Mouse (Mus musculus) G1E-ER4 (cell line): ENCODE results near the gene Pik3r1. TPM values are rescaled to one million over a fixed set of nuclear protein-coding genes. Genes with fewer than 3 reads are reported as not detected.

Experiments
- GATA1 ChIP-seq: IDR thresholded peaks from one replicate; pipeline ENCODE4 v1.8.0; 2012; ENCODE audit warnings: low read length, inconsistent platforms
- polyA plus RNA-seq: library from polyadenylated mRNA; stranded (reverse); fragments of >175 nt; gene quantifications from 2 replicates; pipeline ENCODE4 v1.2.3, GENCODE M21; 2012

Pik3r1 gene
- polyA plus RNA-seq, 1 experiment: 10.1 TPM

DNA sequence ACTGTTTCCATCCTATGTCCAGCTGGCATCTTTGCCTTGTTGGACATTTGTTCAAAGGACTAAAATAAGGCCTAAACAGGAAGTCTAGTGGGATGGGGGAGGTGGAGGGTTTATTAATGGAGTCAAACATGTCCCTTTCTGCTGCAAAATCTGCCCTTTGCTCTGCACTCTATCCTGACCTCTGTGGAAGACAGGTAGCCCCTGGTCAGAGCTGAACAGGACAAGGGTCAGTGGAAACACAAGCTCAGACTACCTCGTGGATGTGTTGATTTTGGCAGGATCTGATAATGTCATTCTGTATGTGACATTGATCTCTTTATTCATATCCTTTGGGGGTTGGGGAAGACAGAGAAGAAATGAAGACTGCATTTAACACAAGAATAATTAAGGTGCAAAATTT, 132.2 kb downstream of the Pik3r1 start:
- no peak for TF ChIP-seq GATA1

DNA sequence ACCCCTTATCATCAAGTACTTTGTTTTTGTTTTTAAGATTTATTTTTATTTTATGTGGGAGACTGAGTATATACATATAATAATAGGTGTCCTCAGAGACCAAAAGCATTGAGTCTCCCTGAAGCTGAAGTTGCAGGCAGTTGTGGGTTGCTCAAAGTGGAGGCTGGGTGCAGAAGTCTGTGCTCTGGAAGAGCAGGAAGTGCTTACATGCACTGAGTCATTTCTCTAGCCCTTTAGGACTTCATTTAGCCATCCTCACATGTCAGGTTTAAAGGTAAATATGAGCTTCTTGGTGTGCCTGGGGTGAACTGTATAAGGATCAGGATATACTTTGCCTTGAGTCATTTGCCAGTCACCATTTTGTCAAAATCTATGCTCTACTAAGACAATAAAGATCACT, 133.6 kb downstream of the Pik3r1 start:
- no peak for TF ChIP-seq GATA1

DNA sequence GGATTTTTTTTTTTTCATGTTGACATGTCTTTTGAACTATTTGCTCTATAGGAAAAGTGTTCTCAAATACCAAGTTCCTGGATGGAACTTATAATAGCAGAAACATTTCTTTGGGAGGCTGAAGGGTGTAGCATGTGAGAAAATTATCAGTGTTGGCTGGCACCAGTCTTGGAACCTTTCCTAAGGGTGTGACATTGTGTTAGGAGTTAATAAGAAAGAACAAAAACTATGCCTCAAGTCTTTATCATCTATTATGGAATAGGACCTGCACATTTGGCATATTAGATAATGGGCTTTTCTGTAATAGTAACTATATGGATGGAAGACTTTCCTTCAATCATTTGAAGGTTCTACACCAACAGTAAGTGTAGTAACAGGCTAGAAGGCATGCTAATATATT, 134.4 kb downstream of the Pik3r1 start:
- no peak for TF ChIP-seq GATA1

DNA sequence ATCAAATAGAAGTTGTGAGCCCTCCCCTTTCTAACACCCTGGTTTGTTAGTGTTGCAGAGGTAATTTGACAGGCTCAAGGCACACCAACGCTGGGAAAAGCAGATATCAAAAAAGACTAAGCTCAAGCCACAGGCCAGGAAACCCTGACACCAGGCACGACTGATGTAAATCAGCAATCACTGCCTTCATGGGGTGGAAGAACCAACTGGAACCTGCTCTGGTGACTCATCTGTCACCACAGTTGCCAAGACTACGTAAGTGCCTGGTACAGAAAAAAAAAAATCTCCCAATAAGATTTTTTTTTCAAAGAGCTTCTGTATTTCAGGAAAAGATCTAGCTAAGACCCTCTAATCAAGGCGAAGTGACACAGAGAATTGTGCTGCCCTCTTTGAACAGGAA, 135.2 kb downstream of the Pik3r1 start:
- no peak for TF ChIP-seq GATA1

DNA sequence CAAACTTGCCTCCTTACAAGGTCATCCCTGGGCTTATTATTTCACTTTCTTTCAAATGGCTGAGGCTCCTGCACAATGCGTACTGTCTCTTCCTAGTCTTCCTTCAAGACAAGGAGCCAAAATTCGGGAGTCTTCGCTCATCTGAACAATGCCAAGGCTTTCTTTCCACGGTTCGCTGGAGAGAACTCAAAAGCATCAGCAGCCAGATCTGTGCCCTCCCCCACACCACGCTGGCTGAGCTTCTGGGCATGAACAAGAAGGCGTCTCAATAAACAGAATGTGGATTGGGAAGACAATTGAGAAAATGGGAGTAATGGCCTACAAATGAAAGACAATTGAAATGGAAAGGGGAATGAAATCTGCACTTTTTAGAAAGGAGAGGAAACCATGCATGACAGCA, 136.5 kb downstream of the Pik3r1 start:
- no peak for TF ChIP-seq GATA1
